Mouse (Mus musculus): ENCODE data around the gene Pes1.
A peak's percentile ranks its signal among the peaks of the same experiment; 100 is the strongest.

The Pes1 gene

DNA sequence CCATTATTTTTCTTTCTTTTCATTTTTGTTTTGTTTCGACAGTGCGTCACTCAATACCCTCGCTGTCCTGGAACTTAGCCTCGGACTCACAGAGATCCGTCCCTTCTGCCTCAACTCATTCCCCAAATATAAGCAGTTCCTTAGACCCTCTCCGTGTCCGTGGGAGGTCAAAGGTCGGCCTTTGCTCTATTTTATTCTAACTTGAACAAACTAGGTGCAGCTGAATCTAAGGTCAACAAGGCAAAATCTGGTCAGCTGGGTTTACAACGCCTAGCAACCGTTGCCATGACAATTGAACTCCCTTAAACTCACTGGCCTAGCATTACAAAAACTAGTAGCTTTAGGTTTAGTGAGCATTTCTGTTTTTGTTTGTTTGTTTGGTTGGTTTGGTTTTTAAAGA is 620 bp upstream of the Pes1 start:
- DNase-seq (ENCODE audit: low read depth, low spot score): no peak

DNA sequence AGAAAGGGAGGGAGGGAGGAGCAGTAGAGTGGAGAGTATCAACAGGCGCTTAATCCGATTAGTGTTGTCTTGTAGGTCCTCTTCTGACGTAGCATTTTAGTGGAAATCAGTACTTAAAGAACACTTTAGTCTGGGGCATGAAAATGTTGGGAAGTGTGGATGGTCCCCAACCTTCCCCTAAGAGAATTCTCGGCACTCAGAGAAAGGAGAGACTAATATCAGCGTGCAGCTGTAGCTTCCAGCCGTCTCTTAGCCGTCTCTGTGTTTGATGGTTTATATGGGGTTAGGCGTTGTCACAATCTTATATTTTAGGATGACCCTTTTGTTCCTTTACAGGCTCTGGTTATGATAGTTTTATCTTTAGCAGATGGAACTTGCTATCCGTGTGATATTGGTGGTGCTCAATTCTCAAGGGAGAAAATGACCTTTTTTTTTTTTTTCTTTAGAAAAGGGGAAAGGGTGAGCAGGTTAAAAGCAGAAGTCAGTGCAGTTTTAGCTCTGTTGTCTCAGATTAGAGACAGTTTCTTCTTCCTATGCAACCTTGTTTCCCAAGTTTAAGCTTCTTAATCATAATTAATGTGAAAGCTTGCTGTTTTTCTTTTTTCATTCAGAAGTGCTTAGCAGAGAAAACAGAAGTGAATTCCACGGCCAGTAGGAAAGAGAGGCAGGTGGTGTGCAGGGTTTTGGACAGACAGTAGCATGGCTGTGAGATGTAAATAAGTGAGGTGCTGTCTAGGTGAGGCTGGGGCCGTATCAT is 819 bp downstream of the Pes1 start:
- no peak for DNase-seq (ENCODE audit: low read depth, low spot score)

DNA sequence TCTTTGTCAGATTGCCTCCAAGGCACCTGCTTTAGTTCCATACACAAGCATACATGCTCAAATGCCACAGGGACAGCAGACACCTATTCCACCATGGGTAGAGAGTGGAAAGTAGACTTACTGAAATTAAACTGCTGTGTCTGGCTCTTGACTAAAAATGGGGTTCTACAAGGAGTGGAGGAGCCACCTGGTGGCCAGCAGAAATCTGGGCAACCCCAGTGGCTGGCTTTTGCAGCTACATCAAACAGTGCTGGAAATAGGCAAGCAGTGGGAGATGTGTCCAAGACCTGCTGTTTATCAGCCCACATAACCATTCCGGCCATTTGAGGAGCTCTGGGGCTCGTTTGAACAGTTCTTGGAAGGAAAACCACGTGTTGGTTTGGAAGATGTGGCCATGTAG is 6.1 kb downstream of the Pes1 start:
- DNase-seq (ENCODE audit: low read depth, low spot score): no peak

DNA sequence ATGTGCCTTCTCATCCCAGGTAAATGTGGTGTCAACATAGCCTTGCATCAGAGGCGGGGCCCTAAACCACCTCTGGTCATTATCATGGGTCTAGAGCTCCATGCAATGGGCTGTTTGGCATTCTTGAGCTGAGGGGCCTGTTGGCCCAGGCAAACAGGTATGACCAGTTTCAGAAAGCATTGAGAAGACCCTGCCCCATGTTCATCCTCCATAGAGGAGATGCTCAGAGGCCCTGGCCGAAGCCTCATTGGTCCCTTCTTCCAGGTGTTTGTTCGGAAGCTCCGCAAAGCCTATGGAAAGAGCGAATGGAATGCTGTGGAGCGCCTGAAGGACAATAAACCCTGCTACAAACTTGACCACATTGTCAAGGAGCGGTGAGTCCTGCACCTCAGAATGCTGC is 6.6 kb downstream of the Pes1 start:
- no peak for DNase-seq (ENCODE audit: low read depth, low spot score)

DNA sequence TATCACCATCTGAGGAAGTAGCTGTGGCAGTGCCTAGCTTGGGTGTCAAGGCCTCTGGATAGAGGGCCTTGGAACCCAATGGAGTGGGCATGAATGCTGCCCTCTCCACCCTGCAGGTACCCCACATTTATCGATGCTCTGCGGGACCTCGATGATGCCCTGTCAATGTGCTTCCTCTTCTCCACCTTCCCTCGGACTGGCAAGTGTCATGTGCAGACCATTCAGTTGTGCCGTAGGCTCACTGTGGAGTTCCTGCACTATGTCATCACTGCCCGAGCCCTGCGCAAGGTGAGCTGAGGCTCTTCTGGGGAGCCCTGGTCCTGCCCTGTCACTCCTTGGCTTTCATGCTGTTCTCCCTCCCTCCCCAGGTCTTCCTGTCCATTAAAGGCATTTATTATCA is 9.3 kb downstream of the Pes1 start:
- DNase-seq (ENCODE audit: low read depth, low spot score): no peak

DNA sequence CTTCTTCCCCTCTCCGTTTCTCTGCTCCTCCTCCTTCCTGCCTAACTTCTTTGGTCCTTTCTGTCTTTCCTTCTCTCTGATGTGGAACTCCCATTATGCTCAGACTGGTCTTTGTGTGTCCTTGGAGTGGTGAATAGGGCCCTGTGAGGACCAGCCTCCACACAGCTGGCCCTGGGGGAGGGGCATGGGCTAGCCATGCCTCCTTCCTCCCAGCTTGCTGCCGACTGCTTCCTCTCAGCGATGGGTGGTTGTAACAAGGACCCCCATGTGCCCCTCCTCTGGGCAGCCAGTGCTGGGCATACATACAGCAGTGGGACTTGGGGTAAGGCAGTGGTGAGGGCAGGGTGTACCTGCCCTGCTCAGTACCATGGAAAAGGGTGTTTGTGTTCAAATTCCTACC is 10.5 kb downstream of the Pes1 start:
- no peak for DNase-seq (ENCODE audit: low read depth, low spot score)

DNA sequence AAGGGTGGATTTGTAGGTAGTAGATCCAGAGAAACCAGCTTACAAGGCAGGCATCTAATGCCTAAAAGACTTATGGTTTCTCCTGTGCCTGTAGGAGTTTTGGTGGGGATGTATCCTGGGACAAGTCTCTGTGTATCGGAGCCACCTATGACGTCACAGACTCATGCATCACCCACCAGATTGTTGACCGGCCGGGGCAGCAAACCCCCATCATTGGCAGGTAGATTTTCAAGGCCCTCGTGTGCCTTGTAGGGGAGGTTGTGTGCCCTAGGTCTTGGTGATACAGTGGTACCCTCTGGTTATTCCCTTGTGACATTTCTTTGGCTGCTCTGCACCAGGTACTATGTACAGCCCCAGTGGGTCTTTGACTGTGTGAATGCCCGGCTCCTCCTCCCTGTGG is 12.9 kb downstream of the Pes1 start, which contains the start of gene 4930556J24Rik:
Gene 4930556J24Rik, minus strand, starts transcription at position 101 of the 400 bp plus-strand sequence.
- DNase-seq (ENCODE audit: low read depth, low spot score): no peak

DNA sequence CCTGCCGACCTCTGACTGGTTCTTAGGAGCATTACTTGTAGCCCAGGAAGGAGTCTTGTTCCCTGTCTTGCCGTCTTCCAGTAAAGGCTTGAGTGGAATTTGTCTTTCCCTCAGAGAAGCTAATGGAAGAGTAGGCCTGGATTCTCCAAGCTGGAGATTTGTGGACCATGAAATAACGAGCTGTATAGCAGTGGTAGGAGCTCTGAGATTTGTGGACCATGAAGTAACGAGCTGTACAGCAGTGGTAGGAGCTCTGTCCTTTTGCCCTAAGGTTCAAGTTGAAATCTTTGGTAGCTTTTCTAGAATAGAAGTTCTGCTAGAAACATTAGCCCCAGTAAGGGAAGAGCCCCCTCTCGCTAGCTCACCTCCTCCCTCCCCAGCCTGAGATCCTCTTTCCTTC is 14.6 kb downstream of the Pes1 start:
- DNase-seq (ENCODE audit: low read depth, low spot score): no peak

DNA sequence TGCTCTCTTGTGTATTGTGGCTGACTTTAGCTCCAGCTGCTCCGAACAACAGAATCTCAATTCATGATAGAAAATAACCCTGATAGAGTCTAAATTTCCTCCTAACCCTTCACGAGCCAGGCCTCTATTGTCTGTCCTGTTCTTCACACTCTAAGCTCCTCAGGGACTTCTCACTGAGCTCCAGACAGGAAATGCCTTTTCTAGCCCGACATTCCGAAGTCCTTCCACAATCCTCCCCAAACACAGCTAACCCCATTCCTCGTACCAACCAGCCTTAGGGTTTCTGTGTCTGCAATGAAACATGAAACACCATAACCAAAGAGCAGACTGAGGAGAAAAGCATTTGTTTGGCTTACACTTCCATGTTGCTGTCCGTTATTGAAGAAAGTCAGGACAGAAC is 17.8 kb downstream of the Pes1 start:
- no peak for DNase-seq (ENCODE audit: low read depth, low spot score)

DNA sequence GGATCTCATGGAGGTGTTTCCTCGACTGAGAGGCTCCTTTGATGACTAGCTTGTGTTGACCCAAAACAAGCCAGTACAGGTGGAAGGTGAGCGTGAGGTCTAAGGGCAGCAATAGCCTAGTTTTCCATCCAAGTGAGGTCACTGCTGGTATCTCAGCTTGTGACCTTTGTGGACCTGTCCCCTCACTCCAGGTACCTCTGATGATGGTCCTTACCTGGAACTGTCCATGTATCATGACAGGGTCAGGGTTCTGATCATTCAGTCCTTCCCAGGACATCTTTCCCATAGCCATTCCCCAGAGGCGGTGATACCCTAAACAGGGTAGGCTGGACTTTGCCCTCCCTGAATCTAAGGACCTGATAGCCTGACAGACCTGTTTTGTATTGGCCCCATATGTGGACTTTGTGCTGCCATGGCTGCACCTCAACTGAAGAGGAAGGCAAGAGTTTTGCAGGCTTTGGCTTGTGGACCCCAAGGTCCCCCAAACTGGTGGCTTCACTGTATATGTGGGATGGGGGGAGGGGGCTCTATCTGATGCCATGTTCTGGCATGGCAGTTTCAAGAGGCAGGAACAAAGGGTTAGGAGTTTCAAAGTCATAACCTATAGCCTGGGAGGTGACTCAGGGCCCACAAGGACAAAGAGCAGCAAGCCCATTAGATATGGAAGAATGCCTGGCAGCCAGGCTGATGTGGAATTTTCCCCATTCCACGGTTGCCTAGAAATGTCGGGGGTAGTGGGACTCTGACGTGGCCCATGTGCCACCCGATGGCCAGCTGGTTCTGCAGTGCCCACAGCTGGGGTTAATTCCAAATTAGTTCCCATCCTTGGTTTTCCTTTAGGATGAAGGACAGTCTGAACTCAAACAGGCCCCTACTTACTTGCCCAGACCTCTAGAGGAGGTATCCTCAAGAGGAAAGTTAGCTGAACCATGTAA is 18.8 kb downstream of the Pes1 start:
- DNase-seq (ENCODE audit: low read depth, low spot score): no peak

DNA sequence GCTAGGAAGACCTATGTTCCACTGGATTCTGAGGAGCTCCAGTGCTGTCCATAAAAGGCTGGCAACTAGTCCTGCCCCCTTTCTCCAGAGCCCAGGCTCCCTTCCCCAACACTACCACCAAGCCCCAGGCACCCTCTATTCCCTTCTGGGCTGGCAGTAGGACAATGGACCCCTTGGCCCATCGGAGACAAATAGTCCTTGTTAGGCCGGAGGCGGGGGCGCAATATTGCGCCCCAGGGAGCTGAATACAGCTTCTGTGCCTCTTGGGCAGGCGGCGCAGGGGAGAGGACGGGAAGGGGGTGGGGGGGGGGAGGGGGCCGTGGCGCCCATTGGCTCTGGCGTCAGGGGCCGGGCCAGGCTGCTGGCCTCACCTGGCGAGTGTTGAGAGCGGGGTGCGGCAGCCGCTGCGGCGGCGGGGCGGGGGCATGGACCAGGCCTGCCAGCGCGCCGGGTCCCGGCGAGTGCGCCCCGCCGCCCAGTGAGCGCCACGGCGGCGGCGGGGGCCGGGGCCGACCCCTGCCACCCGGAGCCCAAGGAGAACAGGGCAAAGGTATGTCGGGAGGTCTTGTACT is 19.6 kb downstream of the Pes1 start, which contains the start of gene Gal3st1:
Gene Gal3st1, plus strand, starts transcription at position 346 of the 572 bp plus-strand sequence.
- no peak for DNase-seq (ENCODE audit: low read depth, low spot score)

DNA sequence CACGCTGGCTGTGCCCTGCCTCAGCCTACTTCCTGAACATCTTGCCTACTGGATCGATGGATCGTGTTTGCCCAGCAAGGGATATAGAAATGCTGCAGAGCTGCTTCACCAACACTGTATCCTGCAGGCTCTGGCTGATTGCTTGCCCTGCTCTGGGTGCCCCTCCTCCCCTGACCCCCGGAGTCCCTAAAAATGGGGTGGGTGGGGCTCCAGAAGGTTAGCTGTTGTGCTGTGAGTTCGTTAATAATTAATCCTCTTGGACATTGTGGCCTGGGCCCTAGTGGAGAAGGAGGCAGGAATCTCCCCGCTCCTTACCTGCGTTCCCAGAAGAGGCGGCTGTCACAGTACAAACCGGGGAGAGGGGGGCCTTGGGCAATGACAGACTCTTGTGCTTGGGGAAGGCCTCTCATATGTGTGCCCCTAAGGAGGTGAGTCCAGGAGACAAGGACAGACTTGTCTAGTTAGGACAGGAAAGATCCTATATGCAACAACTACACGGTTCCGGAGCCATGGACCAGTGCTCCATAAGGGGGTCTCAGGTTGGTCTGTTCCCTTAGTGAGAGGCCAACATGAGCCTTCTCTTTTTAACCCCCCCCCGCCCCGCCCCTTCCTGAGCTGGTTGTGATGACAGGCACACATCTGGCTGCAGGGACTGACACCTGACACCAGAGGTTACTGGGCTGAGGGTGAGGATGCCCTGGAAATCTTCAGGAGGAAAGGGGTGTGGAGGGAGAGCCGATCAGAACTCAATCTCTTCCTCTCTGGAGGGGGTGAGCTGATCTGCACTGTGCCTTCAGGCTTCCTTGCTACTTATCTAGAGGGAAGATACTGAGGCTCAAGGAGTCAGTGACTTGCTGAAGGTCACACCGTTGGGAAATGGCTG is 20.3 kb downstream of the Pes1 start:
- no peak for DNase-seq (ENCODE audit: low read depth, low spot score)

DNA sequence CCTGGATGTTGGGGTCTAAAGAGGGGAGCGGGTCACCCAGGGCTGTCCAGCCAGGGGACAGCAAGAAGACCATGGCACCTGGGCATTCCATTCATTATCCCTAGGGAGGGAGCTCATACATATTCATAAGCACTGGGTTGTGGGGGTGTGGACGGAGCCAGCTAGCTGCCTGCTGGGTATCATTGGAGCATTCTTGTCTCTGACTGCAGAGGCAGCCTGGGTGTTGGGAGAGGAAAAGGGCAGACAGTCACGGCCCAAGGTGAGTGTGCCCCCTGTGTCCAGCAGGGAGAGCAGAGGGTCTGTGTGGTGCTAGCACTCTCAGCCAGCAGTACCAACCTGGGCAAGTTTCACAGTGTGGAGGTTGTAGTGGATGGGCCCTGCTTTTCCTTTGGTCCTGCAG is 26.0 kb downstream of the Pes1 start:
- DNase-seq (ENCODE audit: low read depth, low spot score): no peak

DNA sequence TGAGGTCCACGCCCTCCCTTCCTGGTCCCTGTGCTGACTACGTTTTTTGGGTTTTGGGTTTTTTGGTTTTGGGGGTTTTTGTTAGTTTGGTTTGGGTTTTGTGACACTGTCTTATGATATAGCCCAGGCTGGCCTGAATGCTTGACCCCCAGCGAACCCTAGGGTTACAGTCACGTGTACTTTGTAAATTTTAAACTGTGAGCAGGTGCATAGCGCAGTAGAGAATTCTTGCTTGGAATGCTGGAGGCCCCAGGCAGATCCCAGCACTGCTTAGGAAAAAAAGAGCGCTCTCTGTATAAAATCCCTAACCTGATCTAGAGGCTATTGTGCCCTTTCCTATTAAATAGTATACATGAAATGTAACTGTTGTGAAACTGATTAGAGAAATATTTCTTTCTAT is 29.4 kb downstream of the Pes1 start:
- DNase-seq (ENCODE audit: low read depth, low spot score): no peak

DNA sequence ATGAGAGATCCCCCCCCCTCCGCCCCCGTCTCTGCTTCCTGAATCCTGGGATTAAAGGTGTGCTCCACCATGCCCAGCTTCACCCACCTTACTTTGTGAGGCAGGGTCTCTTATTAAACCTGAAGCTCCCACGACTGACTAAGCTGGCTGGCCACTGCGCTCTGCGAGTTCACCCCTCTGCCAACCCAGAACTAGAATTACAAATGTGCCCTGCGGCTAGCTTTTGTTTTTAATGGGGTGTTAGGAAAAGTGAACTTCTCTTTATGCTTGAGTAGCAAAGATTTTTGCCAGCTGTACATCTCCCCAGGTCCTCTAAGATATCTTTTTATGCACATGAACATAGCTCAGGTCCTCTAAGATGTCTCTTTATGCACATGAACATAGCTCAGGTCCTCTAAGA is 30.1 kb downstream of the Pes1 start:
- no peak for DNase-seq (ENCODE audit: low read depth, low spot score)

DNA sequence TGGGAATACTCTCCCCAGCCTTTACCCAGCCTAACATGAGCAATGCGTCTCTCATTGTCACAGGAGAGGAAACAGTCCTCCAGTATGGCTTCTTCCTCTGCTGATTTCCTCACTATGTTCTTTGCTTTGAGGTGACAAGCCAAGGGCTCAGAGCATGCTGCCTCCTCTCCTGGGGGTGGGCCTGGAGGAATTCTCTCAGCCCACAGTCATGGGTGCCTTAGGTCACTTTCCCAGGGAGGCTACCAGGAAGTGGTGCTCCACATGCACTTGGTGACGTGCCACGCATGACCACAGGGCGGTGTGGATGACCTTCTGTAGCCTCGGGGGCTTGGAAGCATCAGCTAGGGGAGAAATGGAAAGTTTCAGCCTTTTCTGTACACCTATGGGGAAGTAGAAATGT is 31.7 kb downstream of the Pes1 start:
- DNase-seq (ENCODE audit: low read depth, low spot score): no peak

DNA sequence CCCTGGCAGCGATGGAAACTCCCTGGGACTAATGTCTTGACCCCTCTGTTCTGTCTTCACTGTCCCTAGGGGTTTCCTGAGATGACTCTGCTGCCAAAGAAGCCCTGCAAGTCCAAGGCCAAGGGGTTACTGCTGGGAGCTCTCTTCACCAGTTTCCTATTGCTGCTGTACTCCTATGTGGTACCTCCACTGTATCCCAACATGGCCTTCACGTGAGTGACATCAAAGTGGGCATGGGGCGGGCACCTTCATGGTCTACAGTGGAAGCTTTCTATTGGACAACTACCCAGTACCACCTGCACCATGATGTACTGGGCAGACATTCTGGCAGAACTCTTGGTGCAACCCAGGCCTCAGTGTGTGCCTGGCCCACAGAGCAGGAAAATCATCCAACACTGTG is 33.1 kb downstream of the Pes1 start:
- DNase-seq (ENCODE audit: low read depth, low spot score): no peak

DNA sequence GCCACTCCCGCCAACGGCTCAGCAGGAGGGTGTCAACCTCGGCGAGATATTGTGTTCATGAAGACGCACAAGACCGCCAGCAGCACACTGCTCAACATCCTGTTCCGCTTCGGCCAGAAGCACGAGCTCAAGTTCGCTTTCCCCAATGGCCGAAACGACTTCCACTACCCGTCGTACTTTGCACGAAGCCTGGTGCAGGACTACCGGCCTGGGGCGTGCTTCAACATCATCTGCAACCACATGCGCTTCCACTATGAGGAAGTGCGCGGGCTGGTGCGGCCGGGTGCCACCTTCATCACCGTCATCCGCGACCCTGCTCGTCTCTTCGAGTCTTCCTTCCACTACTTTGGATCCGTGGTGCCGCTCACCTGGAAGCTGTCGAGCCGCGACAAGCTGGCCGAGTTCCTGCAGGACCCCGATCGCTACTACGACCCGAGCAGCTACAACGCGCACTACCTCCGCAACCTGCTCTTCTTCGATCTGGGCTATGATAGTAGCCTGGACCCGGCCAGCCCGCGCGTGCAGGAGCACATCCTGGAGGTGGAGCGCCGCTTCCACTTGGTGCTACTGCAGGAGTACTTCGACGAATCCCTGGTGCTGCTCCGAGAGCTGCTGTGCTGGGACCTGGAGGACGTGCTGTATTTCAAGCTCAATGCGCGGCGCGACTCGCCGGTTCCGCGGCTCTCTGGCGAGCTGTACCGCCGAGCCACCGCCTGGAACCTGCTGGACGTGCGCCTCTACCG is 34.4 kb downstream of the Pes1 start:
- peak; percentile 9 for DNase-seq (ENCODE audit: low read depth, low spot score)

DNA sequence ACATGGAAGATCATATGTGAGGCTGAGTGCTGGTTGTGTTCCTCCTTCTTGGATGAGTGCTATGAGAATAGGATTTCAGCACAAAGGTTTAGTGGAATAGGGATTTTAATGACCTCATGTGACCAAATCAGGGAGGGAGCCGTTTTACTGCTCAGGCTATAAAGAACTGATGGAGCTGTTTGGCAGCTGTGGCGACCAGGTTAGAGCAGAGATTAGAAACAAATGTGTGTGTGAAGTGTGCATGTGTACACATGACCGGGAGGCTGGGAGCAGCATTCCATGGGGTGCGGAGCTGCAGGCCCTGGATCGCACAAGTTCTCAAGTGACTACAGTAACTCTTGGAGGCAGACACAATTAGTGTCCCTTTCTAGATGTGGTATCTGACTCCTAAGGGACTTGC is 35.8 kb downstream of the Pes1 start:
- DNase-seq (ENCODE audit: low read depth, low spot score): no peak

DNA sequence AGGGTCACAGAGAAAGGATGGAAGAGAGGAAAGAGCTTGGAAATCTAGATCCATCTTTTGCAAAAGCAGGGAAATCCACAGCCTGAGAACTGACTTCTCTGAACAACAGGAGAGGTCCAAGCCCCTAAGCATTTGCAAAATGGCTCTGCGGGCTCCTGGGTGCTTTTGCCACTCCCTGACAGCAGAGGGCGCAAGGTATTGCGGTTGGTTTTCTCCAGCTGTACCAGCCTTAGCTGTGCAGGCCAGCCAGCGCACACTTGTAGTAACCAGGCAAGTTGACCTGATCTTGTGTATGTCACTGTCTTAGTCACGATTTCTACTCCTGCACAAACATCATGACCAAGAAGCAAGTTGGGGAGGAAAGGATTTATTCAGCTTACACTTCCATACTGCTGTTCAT is 37.8 kb downstream of the Pes1 start:
- DNase-seq (ENCODE audit: low read depth, low spot score): peak; percentile 76
